Mouse (Mus musculus): Measurements from ENCODE around the gene Ptprr. TPM values are rescaled to one million over a fixed set of nuclear protein-coding genes. Genes with fewer than 3 reads are reported as not detected.

Gene Ptprr
- 0.31 and 0.46 TPM in 2 replicates for polyA plus RNA-seq (2015; fragmentation: Nextera tagmentation; extraction: Ambion mirVana)

DNA sequence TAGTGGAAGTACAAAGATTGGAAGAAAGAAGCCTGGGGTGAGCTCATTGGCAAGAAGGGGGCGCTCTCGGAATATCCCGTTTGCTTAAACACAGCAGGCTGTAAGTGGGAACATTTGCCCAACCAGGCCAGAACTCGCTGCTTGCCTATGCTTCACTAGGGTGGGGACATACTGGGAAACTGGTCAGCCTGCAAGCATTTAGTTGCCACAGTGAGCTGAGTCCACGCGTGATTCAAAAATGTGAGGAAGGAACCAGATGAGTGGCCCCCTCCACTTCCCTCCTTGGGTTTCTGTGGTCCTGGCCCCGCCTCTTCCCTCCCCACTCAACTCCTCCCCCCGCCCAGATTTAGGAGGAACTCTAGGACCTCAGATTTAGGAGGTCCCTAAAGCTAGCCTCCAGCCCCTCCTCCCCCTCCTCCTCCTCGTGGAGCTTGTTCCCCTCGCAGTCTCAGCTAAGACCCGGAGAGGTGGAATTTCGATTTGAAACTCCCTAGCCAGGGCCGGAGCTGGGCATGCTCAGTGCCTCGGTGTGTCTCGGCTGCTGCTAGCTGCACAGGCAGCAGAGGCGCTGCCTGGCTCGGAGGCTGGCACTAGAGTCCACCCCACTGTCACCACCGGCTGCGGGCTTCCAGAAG is at the start of gene Ptprr:
TSS of gene Ptprr (plus strand) at position 369 of the 635 bp plus-strand sequence.

GRCm38 (mm10) chr10:116113867-116114474 is 96.0 kb downstream of the Ptprr start, which contains the start of gene 4933416C03Rik:
Gene 4933416C03Rik (minus strand): TSS chr10:116113917.

GRCm38 (mm10) chr10:116275280-116275679 is 257.3 kb downstream of the Ptprr start, which contains the start of gene Ptprb:
Gene Ptprb (plus strand): TSS chr10:116275523.

Other genes starting within 250 kb of the Ptprr start
- 62.2 and 71.0 TPM in 2 replicates for gene Tspan8, start 201.4 kb upstream of the Ptprr start, polyA plus RNA-seq (2015; fragmentation: Nextera tagmentation; extraction: Ambion mirVana)
- gene 4933416C03Rik, start 95.7 kb downstream of the Ptprr start, polyA plus RNA-seq (2015; fragmentation: Nextera tagmentation; extraction: Ambion mirVana) = not detected in 2 replicates

Data from spleen, postnatal 0 days (tissue).